Mouse (Mus musculus) thymus, adult 2 months (tissue): ENCODE results near the gene Cntn5. TPM values are rescaled to one million over a fixed set of nuclear protein-coding genes. Genes with fewer than 3 reads are reported as not detected.

ENCODE experiments used
- DNase-seq: peaks from one replicate; pipeline ENCODE4 v3.0.0; 2021
- H3K27ac ChIP-seq: fragments of 200-500 bp; 2 replicates; pipeline ENCODE4 v1.5.1; 2012; ENCODE audit warnings: low read length, control low read depth; ENCODE audit not compliant: control insufficient read depth, insufficient read depth
- H3K27me3 ChIP-seq: fragments of 200-500 bp; 2 replicates; pipeline ENCODE4 v1.6.1; 2012; ENCODE audit warnings: mild to moderate bottlenecking, low read length, moderate library complexity, mixed read lengths; ENCODE audit not compliant: control insufficient read depth, insufficient read depth
- H3K36me3 ChIP-seq: fragments of 200-500 bp; 2 replicates; pipeline ENCODE4 v1.6.1; 2012; ENCODE audit warnings: mild to moderate bottlenecking, low read length, moderate library complexity; ENCODE audit not compliant: control insufficient read depth, insufficient read depth
- H3K4me1 ChIP-seq: fragments of 200-500 bp; replicated peaks from 2 replicates; pipeline ENCODE4 v1.6.1; 2012; ENCODE audit warnings: low read length; ENCODE audit not compliant: control insufficient read depth, insufficient read depth
- H3K4me3 ChIP-seq: fragments of 200-500 bp; 2 replicates; pipeline ENCODE4 v1.5.1; 2012; ENCODE audit warnings: mild to moderate bottlenecking, low read length, control low read depth, moderate library complexity; ENCODE audit not compliant: control insufficient read depth, insufficient read depth
- CTCF ChIP-seq: fragments of 200-500 bp; IDR thresholded peaks from 2 replicates; pipeline ENCODE4 v1.5.1; 2012; ENCODE audit warnings: mild to moderate bottlenecking, control low read depth, low read length, moderate library complexity, borderline replicate concordance; ENCODE audit not compliant: control insufficient read depth, poor library complexity, insufficient read depth; ENCODE audit errors: extremely low read depth
- POLR2A ChIP-seq: fragments of 200-500 bp; IDR thresholded peaks from 2 replicates; pipeline ENCODE4 v1.6.1; 2012; ENCODE audit warnings: mild to moderate bottlenecking, low read length, control low read depth, moderate library complexity; ENCODE audit not compliant: control insufficient read depth, poor library complexity, insufficient read depth; ENCODE audit errors: extremely low read depth
- WGBS: fragments of 180-500 bp; shearing (Covaris S2); methylation state at CpG from one replicate; pipeline ENCODE4 v1.1.7; 2018; 5-methylcytosine and 5-hydroxymethylcytosine counted together
- polyA plus RNA-seq: library from polyadenylated mRNA; depleted of rRNA; stranded (reverse); fragments of >200 nt; gene quantifications from 2 replicates; pipeline ENCODE4 v1.2.3, GENCODE M21; 2012

The Cntn5 gene
- polyA plus RNA-seq, 1 experiment: not detected

- whole genome bisulfite sequencing: 72% methylated on average over 3 of the region's 3 CpGs
- TF ChIP-seq CTCF (no peak), POLR2A (no peak)
- Histone ChIP-seq H3K36me3 (no peaks in the 10 kb centered on the region), H3K4me1 (no peaks in the 10 kb centered on the region), H3K4me3 (no peak overlapping the region), H3K27me3 (no peaks in the 10 kb centered on the region), H3K27ac (no peak overlapping the region)
- no peak for DNase-seq
Observed at GRCm38 (mm10) chr9:10718986-10719385, 185.6 kb downstream of the Cntn5 start.

- TF ChIP-seq CTCF (no peak), POLR2A (no peak)
- no peak overlapping the region for H3K4me3 ChIP-seq
- H3K36me3 ChIP-seq: no peaks in the 10 kb centered on the region
- H3K27me3 ChIP-seq: no peaks in the 10 kb centered on the region
- no peak for DNase-seq
- WGBS: 24% methylated on average over 1 of the region's 1 CpGs
- H3K27ac ChIP-seq: no peak overlapping the region
- no peaks in the 10 kb centered on the region for H3K4me1 ChIP-seq
Observed at GRCm38 (mm10) chr9:10713641-10714040, 190.9 kb downstream of the Cntn5 start.

- no peak overlapping the region for H3K4me3 ChIP-seq
- no peaks in the 10 kb centered on the region for H3K36me3 ChIP-seq
- no peak for TF ChIP-seq CTCF
- TF ChIP-seq POLR2A: no peak
- H3K4me1 ChIP-seq: no peaks in the 10 kb centered on the region
- DNase-seq: no peak
- H3K27ac ChIP-seq: no peak overlapping the region
- H3K27me3 ChIP-seq: no peaks in the 10 kb centered on the region
Observed at GRCm38 (mm10) chr9:10681646-10682045, 222.9 kb downstream of the Cntn5 start.

- 93% methylated on average over 3 of the region's 3 CpGs for WGBS
- no peak for DNase-seq
- Histone ChIP-seq H3K27ac (no peak overlapping the region), H3K4me3 (no peak overlapping the region), H3K27me3 (no peaks in the 10 kb centered on the region), H3K4me1 (no peaks in the 10 kb centered on the region), H3K36me3 (no peaks in the 10 kb centered on the region)
- TF ChIP-seq CTCF (no peak), POLR2A (no peak)
Observed at GRCm38 (mm10) chr9:10681181-10681580, 223.4 kb downstream of the Cntn5 start.

- Histone ChIP-seq H3K4me3 (no peak overlapping the region), H3K36me3 (no peaks in the 10 kb centered on the region), H3K27me3 (no peaks in the 10 kb centered on the region), H3K4me1 (no peaks in the 10 kb centered on the region), H3K27ac (no peak overlapping the region)
- WGBS: 38% methylated on average over 3 of the region's 3 CpGs
- no peak for DNase-seq
- TF ChIP-seq POLR2A (no peak), CTCF (no peak)
Observed at GRCm38 (mm10) chr9:10668676-10669075, 235.9 kb downstream of the Cntn5 start.

- H3K27me3 ChIP-seq: no peaks in the 10 kb centered on the region
- WGBS: 68% methylated on average over 4 of the region's 4 CpGs
- H3K36me3 ChIP-seq: no peaks in the 10 kb centered on the region
- no peak overlapping the region for H3K27ac ChIP-seq
- no peaks in the 10 kb centered on the region for H3K4me1 ChIP-seq
- DNase-seq: no peak
- H3K4me3 ChIP-seq: no peak overlapping the region
- TF ChIP-seq POLR2A (no peak), CTCF (no peak)
Observed at GRCm38 (mm10) chr9:10667438-10667837, 237.1 kb downstream of the Cntn5 start.

- Histone ChIP-seq H3K27ac (no peak overlapping the region), H3K4me3 (no peak overlapping the region), H3K27me3 (no peaks in the 10 kb centered on the region), H3K4me1 (no peaks in the 10 kb centered on the region), H3K36me3 (no peaks in the 10 kb centered on the region)
- no peak for TF ChIP-seq CTCF
- TF ChIP-seq POLR2A: no peak
- no peak for DNase-seq
Observed at GRCm38 (mm10) chr9:10665756-10666155, 238.8 kb downstream of the Cntn5 start.
